Mouse (Mus musculus) layer of hippocampus, adult 11-12 months (tissue): ENCODE measurements around the gene Ntn5.

Experiments
- DNase-seq: peaks from one replicate; pipeline ENCODE4 v3.0.0; 2022; ENCODE audit warnings: low spot score

Gene Ntn5

GRCm38 (mm10) chr7:45699523-45700141 lies 15.8 kb downstream of the Ntn5 start, which contains the start of gene Car11:
TSS of gene Car11 (plus strand) at chr7:45699843.
- DNase-seq = no peak

GRCm38 (mm10) chr7:45700301-45701015 lies 16.6 kb downstream of the Ntn5 start:
- peak; percentile 88 for DNase-seq

- DNase-seq = no peak
These were observed 17.2 kb downstream of the Ntn5 start for GRCm38 (mm10) chr7:45701072-45701471.

GRCm38 (mm10) chr7:45701607-45702006 lies 17.8 kb downstream of the Ntn5 start:
- DNase-seq = no peak

GRCm38 (mm10) chr7:45702316-45702715 lies 18.5 kb downstream of the Ntn5 start:
- DNase-seq = no peak

- DNase-seq = no peak
These were observed 19.1 kb downstream of the Ntn5 start for GRCm38 (mm10) chr7:45702809-45703520.

- DNase-seq = no peak
These were observed 19.8 kb downstream of the Ntn5 start for GRCm38 (mm10) chr7:45703521-45704033.

- DNase-seq = peak; percentile 88
These were observed 20.3 kb downstream of the Ntn5 start for GRCm38 (mm10) chr7:45704046-45704559.

- DNase-seq = peak; percentile 100
These were observed 21.1 kb downstream of the Ntn5 start, which contains the start of gene Dbp for GRCm38 (mm10) chr7:45704730-45705442. TSS of gene Dbp (plus strand) at chr7:45705088.

GRCm38 (mm10) chr7:45705443-45705864 lies 21.6 kb downstream of the Ntn5 start:
- peak; percentile 69 for DNase-seq

- peak; percentile 92 for DNase-seq
These were observed 22.1 kb downstream of the Ntn5 start for GRCm38 (mm10) chr7:45705873-45706281.

GRCm38 (mm10) chr7:45706721-45707241 lies 23.0 kb downstream of the Ntn5 start:
- peak; percentile 88 for DNase-seq

GRCm38 (mm10) chr7:45707375-45707967 lies 23.6 kb downstream of the Ntn5 start:
- peak; percentile 96 for DNase-seq

GRCm38 (mm10) chr7:45708221-45708761 lies 24.5 kb downstream of the Ntn5 start:
- DNase-seq = no peak

GRCm38 (mm10) chr7:45709036-45709435 lies 25.2 kb downstream of the Ntn5 start:
- DNase-seq = peak; percentile 48

GRCm38 (mm10) chr7:45709677-45710355 lies 26.0 kb downstream of the Ntn5 start:
- no peak for DNase-seq

GRCm38 (mm10) chr7:45710477-45711191 lies 26.8 kb downstream of the Ntn5 start:
- DNase-seq = peak; percentile 49

GRCm38 (mm10) chr7:45711316-45712021 lies 27.6 kb downstream of the Ntn5 start:
- DNase-seq = peak; percentile 28
